Mouse (Mus musculus) kidney, adult 8-10 months (tissue): ENCODE results near the gene Rrp9.

Experiments used
- DNase-seq, 2 experiments: peaks; one replicate each; pipeline ENCODE4 v3.0.0; 2022

Gene Rrp9

DNA sequence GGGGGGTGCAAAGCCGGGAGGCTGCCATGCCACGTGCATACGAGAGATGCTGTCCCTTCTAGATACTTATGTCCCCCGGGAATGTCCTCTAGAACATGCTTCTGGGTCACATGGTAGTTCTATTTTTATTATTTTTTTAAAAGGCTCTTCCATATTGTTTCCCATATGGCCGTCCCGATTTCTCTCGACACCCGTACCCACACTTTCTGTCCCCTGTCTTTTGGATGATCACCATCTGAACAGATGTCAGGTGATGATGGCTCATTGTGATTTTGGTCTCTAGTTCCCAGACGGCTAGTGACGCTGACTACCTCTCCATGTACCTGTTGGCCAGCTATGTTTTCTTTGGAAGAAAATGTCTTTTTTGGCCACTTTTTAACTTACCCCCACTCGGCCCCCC, 59.2 kb downstream of the Rrp9 start:
- DNase-seq: no peak
